Mouse (Mus musculus) brain, embryonic 14.5 days (tissue): ENCODE measurements around the gene Crebrf.

Experiments
- CTCF ChIP-seq: fragments of 200-500 bp; IDR thresholded peaks from 2 replicates; pipeline ENCODE4 v1.5.1; 2012; ENCODE audit warnings: inconsistent platforms, mild to moderate bottlenecking, moderate library complexity, borderline replicate concordance; ENCODE audit not compliant: insufficient read depth, insufficient read length; ENCODE audit errors: extremely low read depth
- POLR2A ChIP-seq: fragments of 200-500 bp; IDR thresholded peaks from 2 replicates; pipeline ENCODE4 v1.6.1; 2012; ENCODE audit warnings: mild to moderate bottlenecking, inconsistent platforms, borderline replicate concordance; ENCODE audit not compliant: poor library complexity, insufficient read depth, insufficient read length, severe bottlenecking; ENCODE audit errors: extremely low read depth

- TF ChIP-seq CTCF (no peak), POLR2A (no peak)
Measured at GRCm38 (mm10) chr17:26693424-26693823, 22.0 kb upstream of the Crebrf start.
